Mouse (Mus musculus) G1E (cell line): ENCODE results near the gene Bcl2l15.

Source experiments
- CTCF ChIP-seq: IDR thresholded peaks from 2 replicates; pipeline ENCODE4 v1.5.1; 2012; ENCODE audit warnings: low read depth, low read length, inconsistent platforms, mixed read lengths
- TAL1 ChIP-seq: conservative IDR thresholded peaks from 2 replicates; pipeline ENCODE4 v1.6.1; 2012; ENCODE audit warnings: low read depth, low read length, inconsistent platforms, mixed read lengths

- TF ChIP-seq TAL1, result no peak
- TF ChIP-seq CTCF, result no peak
Measured at GRCm38 (mm10) chr3:103802861-103803260, 29.5 kb upstream of the Bcl2l15 start.
